Mouse (Mus musculus) gastrocnemius, adult 8-10 months (tissue): ENCODE measurements around the gene Pgap3. TPM values are rescaled to one million over a fixed set of nuclear protein-coding genes. Genes with fewer than 3 reads are reported as not detected.
A peak's percentile ranks its signal among the peaks of the same experiment; 100 is the strongest.
"Not testable (repeated sequence)": the region's sequence is repeated elsewhere in the genome, so short reads cannot be mapped to it uniquely, and the experiment has no call there.

Source experiments
- DNase-seq, 2 experiments: peaks; one replicate each; pipeline ENCODE4 v3.0.0; 2022; ENCODE audit warnings: low spot score in 2 of 2
- total RNA-seq, 4 experiments: library from RNA; stranded (reverse); gene quantifications; 2 replicates each; pipeline ENCODE4 v1.2.4; 2022

The Pgap3 gene
- total RNA-seq, 4 experiments from 2014 or later, result 1.8 to 2.5 (median 2.2) TPM

- peak; percentile 73 to 80 for DNase-seq
Measured at GRCm38 (mm10) chr11:98383261-98384030, 16.8 kb downstream of the Pgap3 start, which contains the start of gene Tcap. TSS of gene Tcap (plus strand) at chr11:98383811.

- not testable (repeated sequence) for DNase-seq
Measured at GRCm38 (mm10) chr11:98382405-98382804, 17.9 kb downstream of the Pgap3 start.

- no peak for DNase-seq
Measured at GRCm38 (mm10) chr11:98381651-98382050, 18.6 kb downstream of the Pgap3 start.

- no peak for DNase-seq
Measured at GRCm38 (mm10) chr11:98380106-98380505, 20.2 kb downstream of the Pgap3 start.

GRCm38 (mm10) chr11:98379379-98379778 is 20.9 kb downstream of the Pgap3 start:
- no peak for DNase-seq

GRCm38 (mm10) chr11:98377787-98378186 is 22.5 kb downstream of the Pgap3 start:
- peak in 1 of 2 experiments; percentile 84 for DNase-seq

GRCm38 (mm10) chr11:98376756-98377155 is 23.5 kb downstream of the Pgap3 start:
- no peak for DNase-seq

- DNase-seq, result no peak
Measured at GRCm38 (mm10) chr11:98374266-98374665, 26.0 kb downstream of the Pgap3 start.

GRCm38 (mm10) chr11:98373244-98373643 is 27.0 kb downstream of the Pgap3 start:
- no peak for DNase-seq

GRCm38 (mm10) chr11:98372406-98372805 is 27.9 kb downstream of the Pgap3 start:
- DNase-seq, result no peak

- DNase-seq, result no peak
Measured at GRCm38 (mm10) chr11:98371556-98372240, 28.6 kb downstream of the Pgap3 start.

GRCm38 (mm10) chr11:98370588-98370987 is 29.7 kb downstream of the Pgap3 start:
- DNase-seq, result no peak

- DNase-seq, result no peak
Measured at GRCm38 (mm10) chr11:98369337-98369736, 31.0 kb downstream of the Pgap3 start.

GRCm38 (mm10) chr11:98367863-98368186 is 32.5 kb downstream of the Pgap3 start:
- DNase-seq, result no peak

- no peak for DNase-seq
Measured at GRCm38 (mm10) chr11:98367171-98367862, 33.0 kb downstream of the Pgap3 start.

- no peak for DNase-seq
Measured at GRCm38 (mm10) chr11:98366290-98366689, 34.0 kb downstream of the Pgap3 start.

- no peak for DNase-seq
Measured at GRCm38 (mm10) chr11:98364410-98364809, 35.9 kb downstream of the Pgap3 start.

GRCm38 (mm10) chr11:98363817-98364216 is 36.5 kb downstream of the Pgap3 start:
- DNase-seq, result no peak

GRCm38 (mm10) chr11:98360866-98361521 is 39.3 kb downstream of the Pgap3 start:
- no peak for DNase-seq

- peak; percentile 81 to 84 for DNase-seq
Measured at GRCm38 (mm10) chr11:98358161-98359083, 41.9 kb downstream of the Pgap3 start, which contains the start of gene Stard3. TSS of gene Stard3 (plus strand) at chr11:98358368.
